Mouse (Mus musculus) cortical plate, adult 2 months (tissue): ENCODE results near the gene Cct8. TPM values are rescaled to one million over a fixed set of nuclear protein-coding genes. Genes with fewer than 3 reads are reported as not detected.

Experiments used
- H3K27ac ChIP-seq: fragments of 200-500 bp; 2 replicates; pipeline ENCODE4 v1.5.1; 2012; ENCODE audit warnings: low read length, control low read depth, inconsistent platforms; ENCODE audit not compliant: insufficient read depth
- H3K4me1 ChIP-seq: fragments of 200-500 bp; 2 replicates; pipeline ENCODE4 v1.6.1; 2011; ENCODE audit warnings: low read length; ENCODE audit not compliant: control insufficient read depth, insufficient read depth
- H3K4me3 ChIP-seq: fragments of 200-500 bp; 2 replicates; pipeline ENCODE4 v1.5.1; 2011; ENCODE audit warnings: mild to moderate bottlenecking, low read length, control low read depth; ENCODE audit not compliant: insufficient read depth
- CTCF ChIP-seq: fragments of 200-500 bp; IDR thresholded peaks from 2 replicates; pipeline ENCODE4 v1.5.1; 2011; ENCODE audit warnings: mild to moderate bottlenecking, control low read depth, low read length; ENCODE audit not compliant: insufficient read depth; ENCODE audit errors: extremely low read depth
- POLR2A ChIP-seq: fragments of 200-500 bp; IDR thresholded peaks from 2 replicates; pipeline ENCODE4 v1.6.1; 2011; ENCODE audit warnings: mild to moderate bottlenecking, low read length, control low read depth; ENCODE audit not compliant: insufficient read depth; ENCODE audit errors: extremely low read depth
- polyA plus RNA-seq: library from polyadenylated mRNA; depleted of rRNA; stranded (reverse); fragments of >200 nt; gene quantifications from 2 replicates; pipeline ENCODE4 v1.2.3, GENCODE M21; 2012; rRNA removed

Gene Cct8
- polyA plus RNA-seq, 1 experiment = 117 TPM

- H3K27ac ChIP-seq = no peak overlapping the region
- TF ChIP-seq POLR2A (no peak), CTCF (no peak)
- H3K4me3 ChIP-seq = no peak overlapping the region
- H3K4me1 ChIP-seq = peaks cover 1% of the 10 kb centered on the region; the same call in 1 of the 2 replicates
Observed at GRCm38 (mm10) chr16:87435411-87436205, 60.1 kb downstream of the Cct8 start.

- no peak overlapping the region for H3K4me3 ChIP-seq
- TF ChIP-seq POLR2A = no peak
- TF ChIP-seq CTCF = no peak
- H3K27ac ChIP-seq = no peak overlapping the region
- peaks cover 1% of the 10 kb centered on the region; the same call in 1 of the 2 replicates for H3K4me1 ChIP-seq
Observed at GRCm38 (mm10) chr16:87434946-87435345, 60.7 kb downstream of the Cct8 start.

GRCm38 (mm10) chr16:87434266-87434665 lies 61.4 kb downstream of the Cct8 start:
- Histone ChIP-seq H3K27ac (no peak overlapping the region), H3K4me3 (no peak overlapping the region), H3K4me1 (no peaks in the 10 kb centered on the region)
- TF ChIP-seq POLR2A (no peak), CTCF (no peak)

Other genes with a start within 250 kb of the Cct8 start
- 20.3 and 21.3 TPM in 2 replicates for gene N6amt1, start 141.7 kb downstream of the Cct8 start, polyA plus RNA-seq
- 17.3 TPM in 2 replicates for gene Ltn1, start 63.3 kb downstream of the Cct8 start, polyA plus RNA-seq
- 9.8 and 10.4 TPM in 2 replicates for gene Rwdd2b, start 55.3 kb downstream of the Cct8 start, polyA plus RNA-seq
- 57.8 and 59.5 TPM in 2 replicates for gene Usp16, start 41.2 kb downstream of the Cct8 start, polyA plus RNA-seq
- gene Map3k7cl, start 57.5 kb upstream of the Cct8 start, polyA plus RNA-seq = 1.2 and 1.5 TPM in 2 replicates
- 5.7 and 6.1 TPM in 2 replicates for gene Bach1, start 203.1 kb upstream of the Cct8 start, polyA plus RNA-seq